Mouse (Mus musculus) mesoderm, embryonic 11.5 days (tissue): ENCODE data around the gene Azi2.
A peak's percentile ranks its signal among the peaks of the same experiment; 100 is the strongest.

Experiments
- DNase-seq: peaks from one replicate; pipeline ENCODE4 v3.0.0-alpha.2; 2012; ENCODE audit warnings: low read depth, low spot score

Gene Azi2

GRCm38 (mm10) chr9:118082575-118083431, 42.5 kb downstream of the Azi2 start:
- peak; percentile 10 for DNase-seq

- DNase-seq = no peak
Measured at GRCm38 (mm10) chr9:118083834-118084233, 43.5 kb downstream of the Azi2 start.

- peak; percentile 27 for DNase-seq
Measured at GRCm38 (mm10) chr9:118099395-118099794, 59.1 kb downstream of the Azi2 start.

- no peak for DNase-seq
Measured at GRCm38 (mm10) chr9:118100484-118100883, 60.2 kb downstream of the Azi2 start.

GRCm38 (mm10) chr9:118101802-118102201, 61.5 kb downstream of the Azi2 start:
- no peak for DNase-seq

GRCm38 (mm10) chr9:118108527-118109011, 68.3 kb downstream of the Azi2 start:
- DNase-seq = no peak

GRCm38 (mm10) chr9:118109697-118110359, 69.5 kb downstream of the Azi2 start:
- DNase-seq = no peak

GRCm38 (mm10) chr9:118110360-118110710, 70.0 kb downstream of the Azi2 start:
- DNase-seq = no peak
